In genomic region chr2:76674725-76675427, GRCm38 (mm10) we compare ENCODE assay signal across 8 mouse cellular contexts. TPM values are rescaled to one million over a fixed set of nuclear protein-coding genes. Genes with fewer than 3 reads are reported as not detected.
DNase-seq lines count a peak whose midpoint lies in the region; ATAC-seq lines count a peak whose summit lies in the region.

TSS of gene Plekha3 (plus strand) at chr2:76675281.

- peaks cover 18% of the 10 kb centered on the region for H3K36me3 ChIP-seq in forebrain, embryonic 10.5 days (replicated peaks)
- peaks cover 12% of the 10 kb centered on the region for H3K36me3 ChIP-seq in heart, embryonic 14.5 days (ENCODE audit: control insufficient read depth, insufficient read depth, low read length)
- peaks cover 12% of the 10 kb centered on the region; the same call in 1 of the 2 replicates for H3K36me3 ChIP-seq in liver, embryonic 12.5 days
- H3K36me3 ChIP-seq in splenic B cell, adult 2 months (ENCODE audit: control insufficient read depth, insufficient read depth, low read length, poor library complexity, severe bottlenecking): no peaks in the 10 kb centered on the region

- peak within 1 kb of the TSS; percentile 93 for H3K27ac ChIP-seq in forebrain, embryonic 10.5 days
- peak within 1 kb of the TSS; percentile 72 to 85 for H3K27ac ChIP-seq in heart, embryonic 14.5 days (replicated peaks in 1 of 2; ENCODE audit: control insufficient read depth in 1 of 2, insufficient read depth in 1 of 2, low read depth in 2 of 2, low read length in 2 of 2)
- peak within 1 kb of the TSS; percentile 79 for H3K27ac ChIP-seq in liver, embryonic 12.5 days

- H3K9me3 ChIP-seq in forebrain, embryonic 10.5 days: no peaks in the 10 kb centered on the region
- H3K9me3 ChIP-seq in heart, embryonic 14.5 days (ENCODE audit: control insufficient read depth, low read length): no peaks in the 10 kb centered on the region
- no peaks in the 10 kb centered on the region for H3K9me3 ChIP-seq in liver, embryonic 12.5 days (replicated peaks)

- peaks cover 46% of the 10 kb centered on the region for H3K4me1 ChIP-seq in forebrain, embryonic 10.5 days
- peaks cover 6 to 32% of the 10 kb centered on the region in 2 experiments for H3K4me1 ChIP-seq in heart, embryonic 14.5 days (ENCODE audit: control insufficient read depth in 2 of 2, insufficient read depth in 2 of 2, low read length in 2 of 2)
- H3K4me1 ChIP-seq in liver, embryonic 12.5 days: peaks cover 54% of the 10 kb centered on the region

- no peaks in the 10 kb centered on the region for H3K27me3 ChIP-seq in forebrain, embryonic 10.5 days (ENCODE audit: poor library complexity, severe bottlenecking)
- no peaks in the 10 kb centered on the region for H3K27me3 ChIP-seq in heart, embryonic 14.5 days (ENCODE audit: control insufficient read depth, insufficient read depth, low read length)
- no peaks in the 10 kb centered on the region for H3K27me3 ChIP-seq in liver, embryonic 12.5 days (replicated peaks)
- H3K27me3 ChIP-seq in splenic B cell, adult 2 months (ENCODE audit: control insufficient read depth, insufficient read depth, low read length, poor library complexity, severe bottlenecking): no peaks in the 10 kb centered on the region

- peak within 1 kb of the TSS; percentile 88 for H3K4me2 ChIP-seq in heart, embryonic 14.5 days (ENCODE audit: low read length)
- peak within 1 kb of the TSS; percentile 75 for H3K4me2 ChIP-seq in liver, embryonic 12.5 days

- peak; percentile 81 for DNase-seq in CD4-positive, CD25-positive, alpha-beta regulatory T cell, adult 2 months (ENCODE audit: low read depth, low spot score)
- DNase-seq in brain, embryonic 18.5 days (ENCODE audit: low read depth, low spot score): peak; percentile 59
- DNase-seq in forebrain, embryonic 10.5 days (ENCODE audit: extremely low spot score, low spot score): peak; percentile 81
- peak; percentile 92 for DNase-seq in kidney, postnatal 14 days
- peak; percentile 76 for DNase-seq in naive thymus-derived CD4-positive, alpha-beta T cell, adult 2 months (ENCODE audit: low read depth)
- peak; percentile 76 for DNase-seq in splenic B cell, adult 2 months (ENCODE audit: low read depth, low spot score)

- peak; percentile 79 for ATAC-seq in heart, embryonic 14.5 days (ENCODE audit: insufficient number of reproducible peaks, insufficient read depth, low FRiP score, low read depth)
- ATAC-seq in liver, embryonic 12.5 days: peak; percentile 71

- 4% methylated on average over 51 of the region's 52 CpGs for whole genome bisulfite sequencing in forebrain, embryonic 10.5 days
- 6% methylated on average over 38 of the region's 52 CpGs for WGBS in heart, embryonic 14.5 days
- WGBS in liver, embryonic 12.5 days (ENCODE audit: insufficient replicate concordance): 3% methylated on average over 48 of the region's 52 CpGs

- H3K9ac ChIP-seq in heart, embryonic 14.5 days (ENCODE audit: low read length): peak within 1 kb of the TSS; percentile 89
- H3K9ac ChIP-seq in liver, embryonic 12.5 days: peak within 1 kb of the TSS; percentile 79

- H3K4me3 ChIP-seq in forebrain, embryonic 10.5 days: peak within 1 kb of the TSS; percentile 85
- peak within 1 kb of the TSS; percentile 78 to 83 for H3K4me3 ChIP-seq in heart, embryonic 14.5 days (ENCODE audit: control insufficient read depth in 1 of 2, insufficient read depth in 1 of 2, low read depth in 1 of 2, low read length in 2 of 2)
- peak within 1 kb of the TSS; percentile 86 for H3K4me3 ChIP-seq in liver, embryonic 12.5 days

RNA-seq across cellular contexts. Expression of gene Plekha3, which starts in this region (rescaled TPM):
- 5.6 and 6.2 TPM in 2 replicates for polyA plus RNA-seq in forebrain, embryonic 10.5 days (2016; fragmentation: Nextera tagmentation; extraction: Ambion mirVana)
- 10.0 and 13.0 TPM in 2 replicates for polyA plus RNA-seq in heart, embryonic 14.5 days (2014; fragmentation: Nextera tagmentation; extraction: Ambion mirVana)
- polyA plus RNA-seq in liver, embryonic 12.5 days (2016; fragmentation: Nextera tagmentation; extraction: Ambion mirVana): 9.0 and 9.4 TPM in 2 replicates

Comparison
In these comparisons a context has a peak if more than half of its experiments do, and no peak if none do; other contexts are left out.
1. Peak in every context shown above with its lines: DNase-seq, ATAC-seq, H3K4me3 ChIP-seq and H3K27ac ChIP-seq.